Mouse (Mus musculus): ENCODE data around the gene 4933403O08Rik.

The 4933403O08Rik gene

DNA sequence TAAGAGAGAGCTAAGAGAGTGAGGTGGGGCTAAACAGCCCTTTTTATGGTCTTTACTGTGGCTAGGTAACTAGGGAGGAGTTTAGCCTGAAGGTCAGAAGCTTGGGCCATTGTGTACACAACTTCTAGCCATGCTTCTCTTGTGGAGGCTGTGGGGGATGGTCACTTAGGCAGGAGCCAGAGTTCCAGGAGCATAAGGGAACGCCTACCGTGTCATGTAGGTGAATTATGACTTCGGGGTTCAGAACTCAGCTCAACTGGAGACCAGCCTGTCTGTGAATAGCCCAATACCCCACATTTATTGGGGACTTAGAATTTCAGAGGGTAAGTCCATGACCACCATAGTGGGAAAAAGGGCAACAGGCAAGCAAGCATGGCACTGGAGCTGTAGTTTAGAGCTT is at the start of gene 4933403O08Rik:
4933403O08Rik (plus strand) TSS at position 301 of the 400 bp plus-strand sequence.
- no peak for DNase-seq (ENCODE audit: low spot score)

DNA sequence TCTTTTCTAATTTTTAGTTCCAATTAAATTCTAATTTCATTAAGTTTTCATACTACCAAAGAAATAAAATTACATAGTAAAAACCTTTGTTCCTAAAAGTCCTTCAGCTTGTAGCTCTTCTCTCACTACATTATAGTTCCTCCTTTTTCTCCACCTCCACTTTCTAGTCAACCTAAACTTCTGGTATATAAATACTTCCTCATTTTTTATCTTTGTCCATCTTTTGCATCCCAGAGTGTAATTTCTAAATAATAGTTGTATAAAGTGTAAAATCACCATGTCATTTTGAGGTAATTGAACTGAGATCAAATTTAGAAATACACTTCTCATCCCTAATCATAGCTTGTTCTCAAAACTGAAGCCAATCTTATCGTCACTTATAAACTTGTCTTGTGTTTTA is 4.1 kb downstream of the 4933403O08Rik start:
- no peak for DNase-seq (ENCODE audit: low spot score)

DNA sequence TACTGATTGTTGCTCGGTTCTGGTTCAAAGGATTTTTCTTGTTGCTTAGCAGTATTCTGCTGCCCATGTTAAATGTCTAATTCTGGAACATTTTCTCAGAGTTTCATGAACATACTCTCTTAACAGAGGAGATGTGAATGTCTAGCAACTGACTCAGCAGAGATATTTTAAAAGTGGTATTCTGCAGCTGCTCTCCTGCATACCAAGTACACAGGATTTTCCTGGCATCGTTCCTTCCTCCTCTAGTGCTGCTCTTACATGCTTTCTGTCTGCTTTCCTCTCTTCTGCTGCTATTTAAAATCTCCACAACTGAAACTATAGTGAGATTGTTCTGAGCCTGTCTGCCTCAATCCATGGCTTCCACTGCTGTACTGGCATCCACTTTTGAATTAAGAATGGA is 16.7 kb downstream of the 4933403O08Rik start:
- no peak for DNase-seq (ENCODE audit: low spot score)

DNA sequence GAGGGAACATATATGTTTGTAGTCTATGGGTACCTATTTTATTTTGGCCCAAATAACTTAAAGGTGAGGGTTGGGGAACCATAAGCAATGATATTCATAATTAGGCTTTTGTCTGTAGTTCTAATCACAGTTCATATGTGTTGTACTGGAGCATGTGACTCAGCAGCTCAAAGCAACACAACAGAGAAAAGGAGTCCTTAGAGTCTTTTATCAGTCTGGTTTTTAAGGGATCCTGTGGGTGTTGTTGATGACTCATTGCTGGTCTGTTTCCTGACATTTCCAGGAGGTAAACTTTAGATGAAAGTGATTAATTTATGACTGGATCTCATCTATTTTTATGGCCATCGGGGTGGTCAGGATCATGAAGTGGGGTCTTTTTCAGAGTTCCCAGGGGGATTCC is 34.7 kb downstream of the 4933403O08Rik start:
- DNase-seq (ENCODE audit: low spot score) = no peak
